Mouse (Mus musculus): ENCODE data around the gene Nell1. TPM values are rescaled to one million over a fixed set of nuclear protein-coding genes. Genes with fewer than 3 reads are reported as not detected.
A peak's percentile ranks its signal among the peaks of the same experiment; 100 is the strongest.

Gene Nell1
- polyA plus RNA-seq, 1 experiment from 2014 or later = 3.2 TPM

- no peak overlapping the region for H3K9ac ChIP-seq
- ATAC-seq (ENCODE audit: low FRiP score, low read depth) = no peak
- no peak overlapping the region for H3K4me2 ChIP-seq (replicated peaks)
- H3K27ac ChIP-seq = no peak overlapping the region
- peaks cover 47% of the 10 kb centered on the region for H3K27me3 ChIP-seq
- H3K4me3 ChIP-seq = no peak overlapping the region
- H3K4me1 ChIP-seq = peaks cover 1% of the 10 kb centered on the region
- H3K36me3 ChIP-seq = no peaks in the 10 kb centered on the region
- WGBS = 55% methylated on average over 4 of the region's 4 CpGs
- no peaks in the 10 kb centered on the region for H3K9me3 ChIP-seq
Observed at GRCm38 (mm10) chr7:49969516-49969915, 5.1 kb upstream of the Nell1 start.

DNA sequence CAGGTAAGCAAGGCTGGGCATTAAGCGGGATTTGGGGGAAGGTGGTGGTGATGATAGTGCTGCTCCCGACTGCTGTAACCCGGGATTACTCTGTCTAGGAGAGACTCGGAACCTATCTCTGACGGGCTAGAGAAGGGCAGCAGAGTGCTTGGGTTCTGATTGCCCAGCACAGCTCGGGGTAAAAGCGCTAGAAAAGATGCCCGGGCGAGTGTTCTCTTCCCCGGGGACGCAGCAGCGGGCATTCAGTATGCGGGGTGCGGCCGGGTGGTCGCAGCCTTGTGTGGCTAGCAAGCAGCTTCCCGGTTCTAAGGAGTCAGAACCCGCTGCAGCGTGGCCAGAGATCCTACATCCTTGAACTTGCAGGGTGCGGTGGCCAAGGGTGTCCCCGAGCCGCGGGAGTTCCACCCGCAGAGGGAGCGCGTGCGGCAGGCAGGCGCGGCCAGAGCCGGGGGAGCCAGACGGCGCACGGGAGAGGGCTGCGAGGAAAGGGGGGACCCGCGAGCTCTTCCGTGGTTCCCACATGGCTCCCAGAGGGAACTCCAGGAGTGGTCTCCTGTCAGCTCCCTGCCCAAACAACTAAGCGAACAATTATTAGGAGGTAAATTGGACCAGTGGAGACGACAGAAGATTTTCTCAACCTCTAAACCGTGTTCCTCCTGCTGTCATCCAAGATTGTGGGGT is 917 bp downstream of the Nell1 start:
- peak overlapping the region; percentile 58 for H3K9ac ChIP-seq
- ATAC-seq (ENCODE audit: low FRiP score, low read depth) = peak; percentile 48
- no peak overlapping the region for H3K27ac ChIP-seq
- H3K9me3 ChIP-seq = no peaks in the 10 kb centered on the region
- H3K36me3 ChIP-seq = no peaks in the 10 kb centered on the region
- peaks cover 14% of the 10 kb centered on the region for H3K4me1 ChIP-seq
- H3K4me2 ChIP-seq (replicated peaks) = peak overlapping the region; percentile 93
- WGBS = under 1% methylated on average over 40 of the region's 40 CpGs
- peaks cover 96% of the 10 kb centered on the region for H3K27me3 ChIP-seq
- peak overlapping the region; percentile 53 for H3K4me3 ChIP-seq

DNA sequence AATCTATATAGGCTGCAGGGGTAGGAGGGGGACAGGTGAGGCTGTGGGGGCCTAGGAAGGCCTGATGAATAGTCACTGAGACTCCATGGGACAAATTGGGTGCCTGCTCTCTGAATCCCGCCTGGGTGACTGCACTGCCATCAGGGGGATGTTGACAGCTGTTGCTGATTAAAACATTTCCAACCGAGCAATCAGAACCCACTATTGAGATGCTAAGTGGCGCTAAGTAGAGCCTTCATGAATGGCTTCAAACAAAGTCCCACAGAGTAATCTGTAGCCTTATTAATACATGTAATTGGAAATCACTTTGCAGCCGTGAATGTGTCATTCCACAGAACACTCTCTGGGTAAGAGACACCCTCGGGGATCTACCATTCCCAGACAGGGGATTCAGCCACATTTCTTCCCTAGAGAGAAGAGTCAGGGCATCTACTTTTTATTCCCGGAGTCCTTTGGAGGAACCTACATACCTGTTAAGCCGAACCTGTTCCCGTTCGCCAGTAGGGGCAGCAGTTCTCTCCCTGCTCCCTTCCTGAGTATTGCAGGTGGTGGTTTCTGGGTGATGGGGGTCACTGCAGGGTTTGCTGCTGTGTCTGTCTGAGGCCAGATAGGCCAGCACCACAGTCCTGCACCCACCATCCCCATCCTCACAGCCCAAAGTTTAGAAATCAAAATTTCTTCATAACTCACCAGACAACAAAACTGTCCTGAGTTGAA is 7.0 kb downstream of the Nell1 start:
- no peak for ATAC-seq (ENCODE audit: low FRiP score, low read depth)
- Histone ChIP-seq H3K27ac (no peak overlapping the region), H3K9me3 (no peaks in the 10 kb centered on the region), H3K9ac (no peak overlapping the region), H3K36me3 (no peaks in the 10 kb centered on the region), H3K4me2 (replicated peaks) (no peak overlapping the region), H3K4me3 (no peak overlapping the region), H3K27me3 (peaks cover 71% of the 10 kb centered on the region), H3K4me1 (no peaks in the 10 kb centered on the region)
- 11% methylated on average over 9 of the region's 9 CpGs for WGBS

GRCm38 (mm10) chr7:49984698-49985097 is 10.0 kb downstream of the Nell1 start:
- no peaks in the 10 kb centered on the region for H3K4me1 ChIP-seq
- 36% methylated on average over 6 of the region's 6 CpGs for WGBS
- no peaks in the 10 kb centered on the region for H3K9me3 ChIP-seq
- no peak overlapping the region for H3K9ac ChIP-seq
- ATAC-seq (ENCODE audit: low FRiP score, low read depth) = no peak
- peaks cover 41% of the 10 kb centered on the region for H3K27me3 ChIP-seq
- H3K4me2 ChIP-seq (replicated peaks) = no peak overlapping the region
- H3K27ac ChIP-seq = no peak overlapping the region
- H3K36me3 ChIP-seq = no peaks in the 10 kb centered on the region
- H3K4me3 ChIP-seq = no peak overlapping the region

- 93% methylated on average over 8 of the region's 8 CpGs for WGBS
Observed at GRCm38 (mm10) chr7:49985947-49986346, 11.3 kb downstream of the Nell1 start.

GRCm38 (mm10) chr7:49999321-49999720 is 24.7 kb downstream of the Nell1 start:
- H3K4me1 ChIP-seq = peaks cover 5% of the 10 kb centered on the region; the same call in 1 of the 2 replicates
- no peak overlapping the region for H3K27ac ChIP-seq
- no peak overlapping the region for H3K4me2 ChIP-seq (replicated peaks)
- H3K36me3 ChIP-seq = no peaks in the 10 kb centered on the region
- H3K9me3 ChIP-seq = no peaks in the 10 kb centered on the region
- 75% methylated on average over 4 of the region's 4 CpGs for WGBS
- no peak overlapping the region for H3K4me3 ChIP-seq
- ATAC-seq (ENCODE audit: low FRiP score, low read depth) = no peak
- no peak overlapping the region for H3K9ac ChIP-seq
- H3K27me3 ChIP-seq = no peaks in the 10 kb centered on the region

More at GRCm38 (mm10) chr7:49985947-49986346, 11.3 kb downstream of the Nell1 start:
- Histone ChIP-seq H3K4me1 (no peaks in the 10 kb centered on the region), H3K27ac (no peak overlapping the region), H3K4me3 (no peak overlapping the region), H3K27me3 (peaks cover 29% of the 10 kb centered on the region), H3K4me2 (replicated peaks) (no peak overlapping the region), H3K36me3 (no peaks in the 10 kb centered on the region), H3K9me3 (no peaks in the 10 kb centered on the region), H3K9ac (no peak overlapping the region)
- no peak for ATAC-seq (ENCODE audit: low FRiP score, low read depth)

DNA sequence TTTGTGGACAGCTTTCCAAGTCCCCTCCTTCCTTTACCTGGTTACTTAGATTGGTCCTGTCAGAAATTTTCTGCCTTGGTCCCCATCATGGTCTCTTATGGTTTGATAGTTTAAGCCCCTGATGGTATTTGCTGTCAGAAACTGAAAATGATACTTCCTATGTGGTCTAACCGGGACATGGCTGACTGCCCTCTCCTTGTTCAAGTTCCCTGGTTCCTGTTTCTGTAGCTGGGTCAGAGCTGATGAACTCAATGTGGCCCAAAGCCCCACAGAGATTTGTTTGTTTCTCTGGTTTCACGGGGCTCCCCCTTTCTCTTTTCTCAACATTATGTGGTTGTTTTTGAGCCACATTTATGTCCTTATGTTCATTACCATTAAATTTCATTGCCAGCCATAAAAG is 30.6 kb downstream of the Nell1 start:
- ATAC-seq (ENCODE audit: low FRiP score, low read depth) = no peak
- no peak overlapping the region for H3K9ac ChIP-seq

DNA sequence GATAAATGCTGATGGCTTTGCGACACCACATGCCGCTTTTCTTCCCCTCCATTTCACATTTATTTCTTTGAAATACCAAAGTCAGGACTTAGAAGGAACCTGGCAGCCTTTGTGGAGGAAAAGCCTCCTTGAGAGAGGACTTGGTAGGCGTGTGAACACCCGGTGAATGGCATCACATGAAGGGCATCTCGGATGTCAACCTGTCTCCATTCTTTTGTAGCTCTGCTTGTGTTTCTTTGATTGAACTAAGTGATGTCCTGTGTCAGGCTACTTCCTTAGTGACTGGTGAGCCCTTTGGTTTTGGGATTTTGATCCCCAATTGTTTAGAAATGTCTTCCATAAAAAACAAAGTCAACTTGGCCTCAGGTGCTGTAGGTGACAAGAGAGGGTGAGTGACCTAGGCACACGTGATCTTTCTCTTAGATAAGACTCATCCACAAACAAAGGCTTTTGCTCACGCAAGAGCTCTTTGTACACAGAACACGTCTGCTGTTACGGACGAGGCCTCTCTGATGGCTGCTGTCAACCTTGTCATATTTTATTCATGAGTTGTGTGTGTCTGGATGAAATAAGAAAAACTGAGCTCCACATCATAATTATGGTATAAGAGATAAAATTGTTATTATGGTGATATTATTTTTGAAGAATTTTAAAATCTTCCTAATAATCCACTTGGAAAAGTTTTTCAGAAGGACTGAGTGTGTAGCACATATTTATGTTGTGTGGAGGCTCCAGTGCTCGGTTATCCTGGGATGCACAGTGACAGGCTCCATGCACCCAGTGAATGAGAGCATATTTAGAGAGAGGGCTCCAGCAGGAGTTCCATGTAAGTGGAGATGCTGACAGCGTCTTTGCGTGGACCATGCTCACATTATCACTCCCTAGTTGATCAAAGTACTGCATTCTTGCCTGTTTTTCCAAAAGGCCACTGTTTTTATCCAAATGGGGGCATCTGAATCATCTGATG is 60.8 kb downstream of the Nell1 start:
- Histone ChIP-seq H3K4me2 (replicated peaks) (no peak overlapping the region), H3K9me3 (no peaks in the 10 kb centered on the region), H3K9ac (no peak overlapping the region), H3K36me3 (no peaks in the 10 kb centered on the region), H3K4me3 (no peak overlapping the region), H3K4me1 (no peaks in the 10 kb centered on the region), H3K27me3 (no peaks in the 10 kb centered on the region), H3K27ac (no peak overlapping the region)
- WGBS = 87% methylated on average over 13 of the region's 13 CpGs
- no peak for ATAC-seq (ENCODE audit: low FRiP score, low read depth)

More for the DNA sequence above, 30.6 kb downstream of the Nell1 start:
- WGBS = 13% methylated on average over 2 of the region's 2 CpGs
- Histone ChIP-seq H3K27me3 (no peaks in the 10 kb centered on the region; the same call in 1 of the 2 replicates), H3K4me2 (replicated peaks) (no peak overlapping the region), H3K27ac (no peak overlapping the region), H3K4me1 (peaks cover 11% of the 10 kb centered on the region), H3K4me3 (no peak overlapping the region), H3K9me3 (no peaks in the 10 kb centered on the region), H3K36me3 (no peaks in the 10 kb centered on the region)

- Histone ChIP-seq H3K27me3 (no peaks in the 10 kb centered on the region), H3K36me3 (no peaks in the 10 kb centered on the region), H3K4me3 (no peak overlapping the region), H3K9ac (no peak overlapping the region), H3K9me3 (no peaks in the 10 kb centered on the region), H3K27ac (no peak overlapping the region), H3K4me2 (replicated peaks) (no peak overlapping the region), H3K4me1 (peaks cover 5% of the 10 kb centered on the region; the same call in 1 of the 2 replicates)
- ATAC-seq (ENCODE audit: low FRiP score, low read depth) = peak; percentile 51; the same call in 1 of the 2 replicates
- 6% methylated on average over 6 of the region's 6 CpGs for WGBS
Observed at GRCm38 (mm10) chr7:50041112-50041511, 66.4 kb downstream of the Nell1 start.

- H3K4me1 ChIP-seq = no peaks in the 10 kb centered on the region
- ATAC-seq (ENCODE audit: low FRiP score, low read depth) = no peak
- H3K9me3 ChIP-seq = no peaks in the 10 kb centered on the region
- no peak overlapping the region for H3K27ac ChIP-seq
- no peaks in the 10 kb centered on the region for H3K36me3 ChIP-seq
- no peak overlapping the region for H3K9ac ChIP-seq
- no peak overlapping the region for H3K4me3 ChIP-seq
- H3K4me2 ChIP-seq (replicated peaks) = no peak overlapping the region
- WGBS = 72% methylated on average over 4 of the region's 4 CpGs
- no peaks in the 10 kb centered on the region for H3K27me3 ChIP-seq
Observed at GRCm38 (mm10) chr7:50050144-50050543, 75.5 kb downstream of the Nell1 start.

DNA sequence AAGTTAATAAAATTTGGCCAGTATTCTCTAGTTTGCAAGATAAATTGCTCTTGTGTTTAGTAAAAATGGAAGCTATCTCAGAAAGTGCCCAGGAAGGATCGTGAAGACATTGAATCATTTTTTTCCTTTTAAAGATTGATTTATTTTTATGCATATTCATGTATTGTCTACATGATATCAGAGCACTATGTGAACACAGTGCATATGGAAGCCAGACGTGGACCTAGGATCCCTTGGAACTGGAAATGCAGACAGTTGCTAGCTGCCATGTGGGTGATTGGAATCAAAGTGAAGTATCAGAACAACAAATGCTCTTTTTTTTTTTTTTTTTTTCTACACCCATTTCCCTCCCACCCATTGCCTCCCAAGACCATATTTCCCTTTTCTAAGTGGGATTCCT is 79.0 kb downstream of the Nell1 start:
- Histone ChIP-seq H3K9me3 (no peaks in the 10 kb centered on the region), H3K36me3 (no peaks in the 10 kb centered on the region), H3K4me1 (no peaks in the 10 kb centered on the region), H3K27me3 (no peaks in the 10 kb centered on the region), H3K9ac (no peak overlapping the region), H3K4me2 (replicated peaks) (no peak overlapping the region), H3K27ac (no peak overlapping the region), H3K4me3 (no peak overlapping the region)
- WGBS = 84% methylated on average over 2 of the region's 2 CpGs
- no peak for ATAC-seq (ENCODE audit: low FRiP score, low read depth)

GRCm38 (mm10) chr7:50094461-50094860 is 119.8 kb downstream of the Nell1 start:
- H3K4me3 ChIP-seq = no peak overlapping the region
- H3K36me3 ChIP-seq = no peaks in the 10 kb centered on the region
- no peak overlapping the region for H3K9ac ChIP-seq
- H3K27ac ChIP-seq = no peak overlapping the region
- H3K4me2 ChIP-seq (replicated peaks) = no peak overlapping the region
- ATAC-seq (ENCODE audit: low FRiP score, low read depth) = no peak
- H3K27me3 ChIP-seq = no peaks in the 10 kb centered on the region
- 79% methylated on average over 5 of the region's 5 CpGs for WGBS
- H3K4me1 ChIP-seq = no peaks in the 10 kb centered on the region
- no peaks in the 10 kb centered on the region for H3K9me3 ChIP-seq
